Mouse (Mus musculus) intestine, embryonic 14.5 days (tissue): ENCODE data around the gene Hoxd12. TPM values are rescaled to one million over a fixed set of nuclear protein-coding genes. Genes with fewer than 3 reads are reported as not detected.

Source experiments
- ATAC-seq: fragments of 200-750 bp; cut with Nextera tagmentation; replicated peaks from 2 replicates; pipeline ENCODE4 v1.8.0; 2017; ENCODE audit warnings: low read depth, moderate number of reproducible peaks, moderate TSS enrichment, moderate library complexity; ENCODE audit not compliant: low FRiP score, low TSS enrichment
- DNase-seq: peaks from one replicate; pipeline ENCODE4 v3.0.0-alpha.2; 2018; ENCODE audit warnings: low spot score
- H3K27ac ChIP-seq: fragments of 300-500 bp; sonication (generic); 2 replicates; pipeline ENCODE4 v1.5.1; 2014; ENCODE audit warnings: low read depth, mild to moderate bottlenecking, control low read depth
- H3K27me3 ChIP-seq: fragments of 300-500 bp; sonication (generic); replicated peaks from 2 replicates; pipeline ENCODE4 v1.6.1; 2014; ENCODE audit warnings: low read length, control low read depth; ENCODE audit not compliant: control insufficient read depth, insufficient read depth
- H3K36me3 ChIP-seq: fragments of 300-500 bp; sonication (generic); 2 replicates; pipeline ENCODE4 v1.6.1; 2014; ENCODE audit warnings: low read length, control low read depth; ENCODE audit not compliant: control insufficient read depth, insufficient read depth
- H3K4me1 ChIP-seq: fragments of 300-500 bp; sonication (generic); replicated peaks from 2 replicates; pipeline ENCODE4 v1.6.1; 2014; ENCODE audit warnings: low read length, control low read depth, mixed read lengths; ENCODE audit not compliant: control insufficient read depth, insufficient read depth
- H3K4me2 ChIP-seq: fragments of 300-500 bp; sonication (generic); 2 replicates; pipeline ENCODE4 v1.6.1; 2014; ENCODE audit warnings: low read length
- H3K4me3 ChIP-seq: fragments of 300-500 bp; sonication (generic); 2 replicates; pipeline ENCODE4 v1.5.1; 2014; ENCODE audit warnings: low read depth, low read length, control low read depth, mixed read lengths
- H3K9ac ChIP-seq: fragments of 300-500 bp; sonication (generic); 2 replicates; pipeline ENCODE4 v1.6.1; 2014; ENCODE audit warnings: mild to moderate bottlenecking, low read length
- H3K9me3 ChIP-seq: fragments of 300-500 bp; sonication (generic); 2 replicates; pipeline ENCODE4 v1.6.1; 2016; ENCODE audit warnings: low read length, control low read depth; ENCODE audit not compliant: control insufficient read depth
- WGBS: fragments of 180-500 bp; shearing (Covaris S2); extraction: QIAGEN DNeasy Blood & Tissue Kit; methylation state at CpG from one replicate; pipeline ENCODE4 v1.1.7; 2014; 5-methylcytosine and 5-hydroxymethylcytosine counted together
- polyA plus RNA-seq: library from polyadenylated mRNA; unstranded; fragments of >200 nt; fragmentation: Nextera tagmentation; extraction: Ambion mirVana; gene quantifications from 2 replicates; pipeline ENCODE4 v1.2.1, GENCODE M21; 2014

The Hoxd12 gene
- 0.24 and 0.34 TPM in 2 replicates for polyA plus RNA-seq

- no peaks in the 10 kb centered on the region for H3K4me1 ChIP-seq
- H3K4me2 ChIP-seq: peak within 1 kb of the TSS; percentile 18; the same call in 1 of the 2 replicates
- no peak within 1 kb of the TSS; the same call in 1 of the 2 replicates for H3K4me3 ChIP-seq
- H3K27me3 ChIP-seq: peaks cover 100% of the 10 kb centered on the region
- H3K9ac ChIP-seq: no peak within 1 kb of the TSS
- ATAC-seq (no peak), DNase-seq (peak; percentile 68)
- 2% methylated on average over 47 of the region's 47 CpGs for WGBS
- no peaks in the 10 kb centered on the region for H3K36me3 ChIP-seq
- no peaks in the 10 kb centered on the region for H3K9me3 ChIP-seq
- H3K27ac ChIP-seq: no peak within 1 kb of the TSS
Measured at GRCm38 (mm10) chr2:74674881-74675665, at the start of gene Hoxd12. Hoxd12 (plus strand) TSS chr2:74675013.

GRCm38 (mm10) chr2:74635412-74635811 is 39.4 kb upstream of the Hoxd12 start:
- DNase-seq (no peak), ATAC-seq (no peak)
- Histone ChIP-seq H3K27me3 (no peaks in the 10 kb centered on the region), H3K9ac (no peak overlapping the region), H3K9me3 (no peaks in the 10 kb centered on the region), H3K27ac (no peak overlapping the region), H3K4me1 (no peaks in the 10 kb centered on the region), H3K36me3 (no peaks in the 10 kb centered on the region), H3K4me2 (no peak overlapping the region), H3K4me3 (no peak overlapping the region)
- 70% methylated on average over 4 of the region's 4 CpGs for WGBS

- Histone ChIP-seq H3K4me3 (no peak overlapping the region), H3K4me1 (no peaks in the 10 kb centered on the region), H3K4me2 (no peak overlapping the region), H3K9me3 (peaks cover 3% of the 10 kb centered on the region; the same call in 1 of the 2 replicates), H3K27me3 (peaks cover 35% of the 10 kb centered on the region), H3K27ac (no peak overlapping the region), H3K9ac (no peak overlapping the region), H3K36me3 (no peaks in the 10 kb centered on the region)
- 58% methylated on average over 5 of the region's 5 CpGs for WGBS
- DNase-seq (no peak), ATAC-seq (no peak)
Measured at GRCm38 (mm10) chr2:74642431-74642830, 32.4 kb upstream of the Hoxd12 start.

GRCm38 (mm10) chr2:74645631-74646030 is 29.2 kb upstream of the Hoxd12 start:
- H3K4me1 ChIP-seq: no peaks in the 10 kb centered on the region
- no peak overlapping the region for H3K9ac ChIP-seq
- peaks cover 67% of the 10 kb centered on the region for H3K27me3 ChIP-seq
- H3K4me3 ChIP-seq: no peak overlapping the region
- H3K4me2 ChIP-seq: no peak overlapping the region
- H3K9me3 ChIP-seq: peaks cover 3% of the 10 kb centered on the region; the same call in 1 of the 2 replicates
- WGBS: 81% methylated on average over 3 of the region's 3 CpGs
- H3K27ac ChIP-seq: no peak overlapping the region
- DNase-seq (no peak), ATAC-seq (no peak)
- no peaks in the 10 kb centered on the region for H3K36me3 ChIP-seq

- Histone ChIP-seq H3K4me1 (no peaks in the 10 kb centered on the region), H3K9me3 (peaks cover 3% of the 10 kb centered on the region; the same call in 1 of the 2 replicates), H3K27ac (no peak overlapping the region), H3K9ac (no peak overlapping the region), H3K4me3 (no peak overlapping the region), H3K27me3 (peaks cover 83% of the 10 kb centered on the region), H3K4me2 (no peak overlapping the region), H3K36me3 (no peaks in the 10 kb centered on the region)
- peak; percentile 51 for DNase-seq
- ATAC-seq: no peak
- 17% methylated on average over 7 of the region's 7 CpGs for WGBS
Measured at GRCm38 (mm10) chr2:74647082-74647864, 27.5 kb upstream of the Hoxd12 start.

GRCm38 (mm10) chr2:74652996-74653340 is 21.8 kb upstream of the Hoxd12 start:
- Histone ChIP-seq H3K9me3 (no peaks in the 10 kb centered on the region), H3K36me3 (no peaks in the 10 kb centered on the region), H3K4me1 (peaks cover 9% of the 10 kb centered on the region; the same call in 1 of the 2 replicates), H3K4me2 (no peak overlapping the region), H3K27ac (no peak overlapping the region), H3K4me3 (no peak overlapping the region), H3K27me3 (peaks cover 96% of the 10 kb centered on the region), H3K9ac (no peak overlapping the region)
- ATAC-seq (no peak), DNase-seq (no peak)
- 48% methylated on average over 2 of the region's 2 CpGs for WGBS

- peaks cover 9% of the 10 kb centered on the region for H3K4me1 ChIP-seq
- H3K9me3 ChIP-seq: no peaks in the 10 kb centered on the region
- no peak overlapping the region for H3K4me2 ChIP-seq
- no peak overlapping the region for H3K9ac ChIP-seq
- DNase-seq (peak; percentile 72), ATAC-seq (no peak)
- peaks cover 96% of the 10 kb centered on the region for H3K27me3 ChIP-seq
- H3K4me3 ChIP-seq: no peak overlapping the region
- no peak overlapping the region for H3K27ac ChIP-seq
- 13% methylated on average over 17 of the region's 17 CpGs for WGBS
- no peaks in the 10 kb centered on the region for H3K36me3 ChIP-seq
Measured at GRCm38 (mm10) chr2:74653781-74654535, 20.9 kb upstream of the Hoxd12 start.

GRCm38 (mm10) chr2:74654743-74655419 is 19.9 kb upstream of the Hoxd12 start:
- Histone ChIP-seq H3K36me3 (no peaks in the 10 kb centered on the region), H3K9me3 (no peaks in the 10 kb centered on the region), H3K27ac (no peak overlapping the region), H3K9ac (no peak overlapping the region), H3K4me3 (no peak overlapping the region), H3K27me3 (peaks cover 96% of the 10 kb centered on the region), H3K4me2 (peak overlapping the region; percentile 51; the same call in 1 of the 2 replicates), H3K4me1 (peaks cover 9% of the 10 kb centered on the region)
- peak; percentile 59 for DNase-seq
- 5% methylated on average over 20 of the region's 20 CpGs for WGBS
- no peak for ATAC-seq
